Mouse (Mus musculus) MEL-GATA-1-ER (cell line): ENCODE data around the gene St3gal4.
"Not testable (repeated sequence)": the region's sequence is repeated elsewhere in the genome, so short reads cannot be mapped to it uniquely, and the experiment has no call there.

Source experiments
- DNase-seq: peaks from one replicate; pipeline ENCODE4 v3.0.0-alpha.2; 2012; ENCODE audit warnings: low read depth; ENCODE audit errors: extremely low read depth

The St3gal4 gene

DNA sequence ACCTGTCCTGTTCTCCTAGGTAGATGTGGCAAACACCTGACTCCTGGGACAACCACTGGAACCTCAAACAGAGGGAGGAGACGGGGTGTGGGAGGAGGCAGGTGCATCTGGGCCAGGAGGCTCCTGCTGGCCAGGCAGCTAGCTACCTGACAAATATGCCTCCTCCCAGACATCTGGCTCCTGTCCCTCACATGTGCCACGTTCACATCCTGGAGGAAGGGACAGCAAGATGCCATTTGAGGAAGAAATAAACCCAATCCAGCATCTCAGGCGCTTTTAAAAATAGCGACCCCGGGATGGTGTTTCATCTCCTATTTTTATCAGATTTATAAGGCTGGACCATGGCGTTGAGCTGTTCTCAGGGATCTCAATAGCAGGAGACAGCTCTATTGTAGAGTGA, at the start of gene St3gal4:
Gene St3gal4, minus strand, starts transcription at position 101 of the 400 bp plus-strand sequence.
- DNase-seq = no peak

DNA sequence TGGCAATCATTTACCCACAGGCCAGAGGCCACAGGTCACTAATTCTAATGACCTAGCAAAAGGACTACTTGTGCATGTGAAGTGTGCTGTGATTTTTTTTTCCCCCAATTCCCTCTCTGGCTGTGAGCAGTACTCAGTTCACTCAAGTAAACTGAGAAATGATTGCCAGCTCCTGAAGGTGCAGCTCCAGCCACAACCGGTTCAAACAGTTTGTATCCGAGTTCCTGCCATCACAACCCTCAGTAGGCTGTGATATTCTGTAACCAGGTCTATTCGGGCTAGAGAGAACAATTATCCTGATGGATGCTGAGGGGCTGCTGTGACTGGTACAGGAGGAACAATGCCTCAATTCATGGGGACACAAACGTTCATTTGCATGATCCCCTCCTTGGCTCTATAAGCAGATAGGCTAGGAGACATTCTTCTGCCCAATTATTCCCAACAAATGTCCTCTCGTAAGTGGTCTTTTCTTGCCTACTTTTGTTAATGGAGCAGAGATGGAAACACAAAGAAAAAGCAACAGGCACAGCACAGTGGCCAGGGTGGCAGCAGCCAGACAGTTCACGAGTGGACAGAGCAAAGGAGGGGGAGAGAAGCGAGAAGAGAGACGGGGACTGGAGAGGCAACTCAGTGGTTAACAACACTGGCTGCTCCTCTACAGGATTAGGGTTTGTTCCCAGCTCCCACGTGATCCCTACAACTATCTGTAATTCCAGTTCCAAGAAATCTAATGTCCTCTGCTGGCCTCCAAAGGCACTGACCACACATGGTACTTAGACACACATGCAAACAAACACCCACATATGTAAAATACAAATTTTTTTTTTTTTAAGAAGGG, 47.9 kb upstream of the St3gal4 start:
- no peak for DNase-seq

DNA sequence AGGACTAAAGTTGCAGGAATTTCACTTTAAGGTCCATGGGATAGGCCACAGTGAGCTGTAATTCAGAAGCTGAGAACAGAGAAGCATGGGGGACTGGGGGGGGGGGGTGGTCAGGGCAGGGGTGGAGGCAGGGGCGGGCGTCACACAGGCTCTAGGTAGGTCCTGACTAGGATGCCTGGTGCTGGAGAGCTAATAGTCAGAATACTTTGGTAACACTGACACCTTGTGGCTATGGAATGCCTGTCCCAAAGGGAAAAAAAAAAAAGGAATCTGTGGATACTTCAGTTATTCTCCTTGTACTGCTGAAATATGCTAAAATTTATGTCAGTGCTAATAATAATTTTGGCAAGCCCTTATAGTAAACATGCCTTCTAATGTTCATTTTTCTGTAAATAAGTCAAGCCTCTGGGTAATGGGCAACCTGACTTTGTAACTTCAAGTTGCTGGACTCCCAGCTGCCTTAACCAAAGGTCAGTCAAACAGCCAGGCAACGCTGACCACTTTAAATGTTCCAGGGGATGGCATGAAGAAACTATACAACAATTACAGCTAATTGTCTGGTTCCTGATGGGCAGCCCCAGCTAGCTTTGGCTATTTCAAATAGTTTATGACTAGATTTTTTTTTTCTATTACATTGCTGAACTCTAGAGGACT, 47.2 kb upstream of the St3gal4 start:
- DNase-seq = no peak

DNA sequence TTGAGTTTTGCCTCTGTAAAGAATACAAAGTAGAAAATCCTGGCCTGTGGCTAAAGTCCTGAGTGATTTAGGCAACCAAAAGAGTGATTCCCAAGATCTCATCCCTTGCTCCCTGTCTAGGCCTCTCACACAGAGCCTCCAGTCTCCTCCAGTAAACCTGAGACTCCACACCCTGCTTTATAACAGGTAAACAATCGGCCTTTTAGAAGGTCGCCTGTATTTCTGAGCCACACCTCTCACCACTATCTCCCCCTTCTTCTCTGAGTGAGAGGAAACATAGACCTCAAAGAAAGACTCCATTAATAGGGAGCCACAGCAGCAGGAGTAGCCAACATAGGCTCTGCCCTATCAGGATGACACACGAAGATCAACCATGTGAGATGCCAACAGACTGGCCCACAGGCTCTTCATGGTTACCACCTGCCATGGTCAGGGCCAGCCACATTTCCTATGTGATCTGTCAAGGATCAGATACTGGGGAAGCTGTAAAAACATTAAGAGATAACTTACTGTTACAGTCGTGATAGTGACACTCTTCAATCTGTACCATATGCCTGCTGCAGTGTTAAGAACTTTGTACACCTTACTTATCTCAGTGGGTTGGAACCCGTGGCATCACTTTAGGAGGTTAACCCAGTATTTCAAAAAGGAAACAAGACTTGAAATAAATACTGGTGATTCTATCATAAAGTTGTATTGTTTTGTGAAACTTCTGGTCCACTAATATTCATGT, 45.2 kb upstream of the St3gal4 start:
- DNase-seq = no peak

DNA sequence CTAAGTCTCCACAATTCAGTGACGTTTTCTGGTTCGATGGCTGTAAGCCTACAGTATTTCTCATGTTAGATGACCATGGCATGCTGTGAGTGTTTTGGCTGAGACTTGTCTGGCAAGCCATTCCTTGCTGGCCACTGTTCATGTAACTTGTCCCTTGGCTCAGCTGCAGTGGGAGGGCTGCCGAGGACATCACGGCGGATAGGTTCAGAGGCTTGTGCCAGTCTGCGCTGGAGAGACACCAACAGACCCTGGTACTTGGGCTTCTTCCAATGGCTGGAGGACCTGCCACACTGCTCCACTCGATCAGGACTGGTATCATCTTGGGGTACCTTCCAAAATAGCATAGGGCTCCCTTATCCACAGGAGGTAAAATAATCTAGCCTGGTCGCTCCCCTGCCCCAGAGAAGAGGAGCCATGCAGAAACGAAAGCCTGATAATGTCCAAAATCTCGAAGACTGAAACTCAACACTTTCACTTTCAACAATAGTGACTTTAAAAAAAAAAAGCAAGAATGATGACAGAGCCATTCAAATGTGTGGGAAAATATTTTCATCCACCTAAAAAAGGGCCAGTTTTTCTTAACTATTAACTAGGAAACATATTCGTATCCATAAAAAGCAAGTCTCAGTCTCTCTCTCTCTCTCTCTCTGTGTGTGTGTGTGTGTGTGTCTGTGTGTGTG, 44.1 kb upstream of the St3gal4 start:
- no peak for DNase-seq

DNA sequence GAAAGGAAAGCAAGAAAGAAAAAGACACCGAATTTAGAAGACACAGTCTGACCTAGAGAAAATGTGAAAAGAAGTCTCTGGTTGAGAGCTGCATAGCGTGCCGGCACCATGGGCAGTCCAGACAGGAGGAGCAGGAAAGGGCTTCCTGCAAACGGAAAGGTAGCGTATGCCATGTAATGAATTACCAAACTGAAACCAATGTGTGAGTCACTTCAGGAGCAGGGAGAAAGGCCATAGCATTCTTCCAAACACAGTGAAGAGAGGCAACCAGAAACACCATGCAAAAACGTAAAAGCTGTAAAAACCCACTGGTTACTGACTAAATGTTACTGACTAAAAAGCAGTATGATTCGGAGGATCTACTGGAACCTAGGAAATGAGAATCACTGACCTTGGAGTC, 42.7 kb upstream of the St3gal4 start:
- no peak for DNase-seq

DNA sequence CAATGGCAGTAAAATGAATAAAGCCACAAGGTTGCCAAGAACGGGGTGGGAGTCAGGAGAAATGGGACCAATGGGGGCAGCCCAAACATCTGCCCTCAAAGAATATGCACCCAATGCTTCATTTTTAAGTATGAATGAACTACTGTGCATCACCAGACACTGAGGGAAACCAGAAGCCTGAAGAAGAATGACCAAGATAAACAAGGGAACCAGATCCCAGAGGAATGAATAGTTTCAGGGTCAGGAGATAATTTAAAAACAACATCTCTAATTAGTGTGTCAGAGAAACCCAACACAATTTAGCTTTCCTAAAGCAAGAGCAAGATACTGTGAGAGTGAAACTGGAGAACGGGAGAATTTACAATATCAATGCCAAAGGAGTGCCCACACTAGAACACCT, 41.6 kb upstream of the St3gal4 start:
- DNase-seq = no peak

DNA sequence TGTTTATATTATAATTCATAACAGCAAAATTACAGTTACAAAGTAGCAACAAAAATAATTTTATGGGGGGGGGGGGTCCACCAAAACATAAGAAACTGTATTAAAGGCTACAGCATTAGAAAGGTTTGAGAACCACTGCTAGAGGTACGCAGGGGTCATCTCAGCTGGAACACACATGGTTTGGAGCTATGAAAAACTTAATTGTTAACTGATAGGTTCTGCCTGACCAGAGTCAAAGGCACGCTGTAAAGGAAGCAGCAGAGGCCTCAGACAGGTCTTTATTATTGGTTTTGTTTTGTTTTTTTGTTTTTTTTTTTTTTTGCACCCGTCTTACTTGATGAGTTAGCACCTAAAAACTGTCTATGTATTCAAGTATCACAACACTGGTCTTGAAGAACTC, 39.4 kb upstream of the St3gal4 start:
- no peak for DNase-seq

DNA sequence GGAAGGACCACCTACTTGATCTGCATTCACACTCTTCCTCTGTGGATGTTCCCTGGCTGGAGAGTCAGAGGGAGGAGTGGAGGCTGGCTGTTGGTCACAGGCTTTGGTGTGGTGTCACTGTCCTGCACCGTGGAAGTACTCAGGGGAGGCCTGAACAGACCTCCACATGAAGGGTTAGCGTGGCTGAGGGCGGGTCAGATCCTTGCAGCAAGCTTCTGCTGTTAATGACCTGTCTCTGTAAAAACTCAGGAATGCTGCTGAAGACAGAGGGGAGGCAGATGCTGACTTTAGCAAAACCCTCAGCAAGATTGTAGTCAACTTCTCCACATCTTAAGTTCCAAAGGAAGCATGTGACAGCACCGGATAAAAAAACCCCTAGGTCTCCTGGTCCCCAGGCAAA, 37.8 kb upstream of the St3gal4 start:
- no peak for DNase-seq

DNA sequence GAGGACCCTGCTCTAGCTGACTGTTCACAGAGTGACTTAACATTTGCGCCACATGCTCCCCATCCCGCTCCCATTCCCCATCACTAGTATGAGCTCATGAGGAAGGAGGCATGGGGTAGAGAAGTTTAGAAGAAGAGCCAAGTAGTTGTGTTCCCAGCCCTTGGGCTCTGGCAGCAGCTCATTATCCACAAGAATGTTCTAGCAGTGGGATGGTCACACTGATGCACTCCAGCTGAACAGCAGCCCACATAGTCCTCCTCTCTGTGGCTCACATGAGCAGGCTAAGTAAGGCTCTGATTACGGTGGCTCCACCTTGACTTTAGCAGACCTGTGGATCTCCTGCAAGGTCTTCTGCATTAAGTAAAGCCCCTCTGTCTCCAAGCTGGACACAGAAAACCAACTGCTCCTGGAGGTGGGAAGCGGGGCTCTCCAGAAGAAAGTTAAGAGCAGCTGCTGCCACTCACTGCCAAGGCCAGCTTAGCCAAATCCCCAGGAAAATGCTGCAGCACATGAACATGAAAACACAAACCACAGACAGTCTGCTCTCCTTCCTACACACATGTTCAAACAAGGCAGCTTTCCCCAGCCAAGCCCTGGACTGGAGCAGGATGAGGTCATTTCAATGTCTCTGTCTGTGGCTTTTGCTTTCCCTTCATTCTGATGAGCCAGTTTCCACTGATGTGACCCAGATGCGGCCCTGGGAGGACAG, 37.1 kb upstream of the St3gal4 start:
- no peak for DNase-seq

DNA sequence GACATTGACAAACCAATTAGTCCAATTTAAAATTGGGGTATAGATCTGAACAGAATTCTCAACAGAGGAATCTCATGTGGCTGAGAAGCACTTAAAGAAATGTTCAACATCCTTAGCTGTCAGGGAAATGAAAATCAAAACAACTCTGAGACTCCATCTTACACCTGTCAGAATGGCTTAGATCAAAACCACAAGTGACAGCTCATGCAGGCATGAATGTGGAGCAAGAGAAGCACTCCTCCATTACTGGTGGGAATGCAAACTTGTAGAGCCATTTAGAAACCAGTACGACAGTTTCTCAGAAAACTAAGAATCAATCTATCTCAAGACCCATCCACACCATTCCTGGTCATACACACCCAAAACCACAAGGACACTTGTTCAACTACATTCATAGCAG, 33.9 kb upstream of the St3gal4 start:
- DNase-seq = no peak

DNA sequence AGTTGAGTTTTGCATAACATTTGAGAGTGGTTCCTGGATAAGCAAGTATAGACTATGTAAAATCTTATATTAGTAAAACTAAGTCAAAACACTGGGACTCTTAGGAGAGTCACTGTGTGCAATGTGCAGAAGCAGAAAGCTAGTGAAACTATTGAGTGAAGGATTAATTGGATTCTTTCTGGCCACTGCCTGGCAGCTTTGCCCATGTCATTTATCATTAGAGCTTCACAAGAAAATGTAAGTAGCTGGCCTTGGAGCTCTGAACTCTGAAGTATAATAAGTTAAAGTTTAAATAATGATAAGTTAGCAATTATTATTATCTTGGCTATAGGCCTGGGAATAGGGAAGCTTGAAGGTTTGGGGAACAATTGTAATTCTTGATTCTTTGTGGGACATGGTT, 29.8 kb upstream of the St3gal4 start:
- not testable (repeated sequence) for DNase-seq

DNA sequence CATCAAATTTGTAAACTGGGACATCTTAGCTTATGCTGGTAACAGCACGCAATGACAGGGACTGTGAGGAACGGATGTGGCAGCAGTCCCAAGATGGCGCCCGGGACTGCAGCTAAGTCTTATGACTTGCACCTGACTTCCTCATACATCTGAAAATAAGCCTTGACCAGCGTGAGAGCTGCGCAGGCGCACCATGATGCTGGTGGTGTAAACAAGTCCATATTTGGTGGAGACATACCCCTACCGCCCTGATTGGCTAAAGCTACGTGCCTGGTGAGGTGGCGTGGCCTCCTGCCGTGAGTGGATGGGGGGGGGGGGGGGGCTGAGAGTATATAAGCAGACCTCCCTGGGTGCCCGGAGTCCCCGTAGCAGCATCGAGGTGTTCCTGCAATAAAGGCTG, 28.2 kb upstream of the St3gal4 start:
- not testable (repeated sequence) for DNase-seq

DNA sequence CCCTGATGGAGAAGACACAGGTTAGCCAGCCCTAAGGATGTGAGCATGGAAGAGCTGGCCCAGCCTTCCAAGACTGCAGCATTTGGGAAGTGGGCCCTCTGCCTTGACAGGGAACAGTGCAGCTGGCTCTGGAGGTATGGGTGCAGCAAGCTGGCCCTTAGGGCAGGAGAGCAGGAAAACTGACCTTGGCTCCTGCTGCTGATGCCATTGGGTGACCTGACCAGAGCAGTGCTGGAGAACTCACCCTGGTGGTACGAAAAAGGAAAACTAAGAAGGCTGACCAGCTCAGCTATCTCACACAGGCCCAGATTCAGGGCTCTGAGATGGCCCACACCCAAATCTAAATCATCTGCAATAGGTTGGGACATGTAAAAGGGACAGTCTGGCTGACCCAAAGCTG, 26.8 kb upstream of the St3gal4 start:
- DNase-seq = no peak

DNA sequence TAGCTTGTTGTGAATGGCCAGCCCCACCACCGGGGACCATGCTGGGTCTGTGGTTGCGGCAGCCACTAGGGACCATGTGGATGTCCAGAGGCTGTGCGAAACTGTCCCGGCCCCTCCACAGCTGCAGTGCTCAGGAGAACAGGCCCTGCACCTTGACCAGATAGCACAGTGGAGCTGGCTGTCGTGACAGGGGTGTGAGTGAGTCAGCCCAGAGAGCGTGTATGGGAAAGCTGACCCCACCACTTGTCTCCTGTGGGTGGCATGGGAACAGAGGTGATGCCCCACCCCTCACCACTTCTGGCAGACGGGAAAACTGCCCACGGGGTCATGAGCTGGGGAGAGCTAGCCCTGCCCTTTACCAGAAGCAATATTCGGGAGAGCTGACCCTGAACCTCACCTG, 26.1 kb upstream of the St3gal4 start:
- DNase-seq = no peak

DNA sequence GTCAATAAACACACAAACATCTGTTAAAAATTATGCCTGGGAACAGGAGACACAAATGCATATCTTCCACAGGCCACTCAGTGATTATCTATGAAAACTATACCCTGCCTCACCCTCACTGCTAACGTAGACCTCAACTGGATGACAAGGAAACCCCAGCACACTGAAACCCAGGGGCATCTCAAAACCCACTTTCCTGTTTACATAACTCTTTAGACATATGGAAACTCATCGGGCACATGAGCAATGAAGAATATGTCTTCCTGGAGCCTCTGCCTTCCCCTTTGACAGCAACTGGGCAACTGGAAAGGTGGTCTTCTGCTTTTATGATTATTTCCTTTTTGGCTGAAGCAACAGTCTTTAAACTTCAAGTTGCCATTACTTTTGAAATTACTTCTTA, 23.2 kb upstream of the St3gal4 start:
- no peak for DNase-seq

DNA sequence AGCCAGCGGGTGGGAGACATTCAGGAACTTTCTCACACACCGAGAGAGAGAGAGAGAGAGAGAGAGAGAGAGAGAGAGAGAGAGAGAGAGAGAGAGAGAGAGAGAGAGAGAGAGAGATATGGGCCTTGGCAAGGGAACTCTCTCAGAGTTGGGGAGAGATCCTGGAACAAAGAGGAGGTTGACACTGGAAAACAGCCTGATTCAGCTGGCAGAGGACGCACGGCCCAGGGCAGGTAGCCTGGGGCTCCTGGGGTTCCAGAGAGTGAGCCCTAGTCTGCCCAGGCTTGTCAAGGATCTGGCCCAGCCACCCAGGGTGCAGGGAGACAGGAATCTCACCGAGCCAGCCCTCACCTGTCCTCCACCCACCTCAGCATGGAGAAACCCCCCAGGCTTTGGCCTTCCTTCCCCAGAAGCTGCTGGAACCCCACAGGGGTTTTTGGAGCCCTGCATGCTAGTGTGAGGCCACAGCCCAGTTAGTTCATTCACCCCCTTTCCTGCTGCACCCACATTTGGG, 20.2 kb upstream of the St3gal4 start:
- no peak for DNase-seq

DNA sequence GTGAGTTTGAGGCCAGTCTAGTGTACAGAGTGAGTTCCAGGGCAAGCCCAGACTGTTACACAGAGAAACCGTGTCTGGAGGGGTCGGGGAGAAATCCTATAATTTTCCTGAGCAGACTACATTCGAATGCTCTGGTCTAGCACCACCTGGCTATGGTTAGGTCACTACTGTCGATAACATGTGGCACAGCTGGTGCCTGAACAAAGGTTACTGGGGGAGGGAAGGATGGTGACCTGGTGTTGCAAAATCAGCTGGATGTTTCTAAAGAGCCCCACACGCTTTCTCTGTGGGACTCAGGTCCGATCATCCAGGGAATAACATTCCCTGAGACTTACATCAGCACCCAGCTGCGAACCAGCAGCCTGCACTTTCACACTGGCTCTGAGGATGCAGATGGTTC, 19.0 kb upstream of the St3gal4 start:
- no peak for DNase-seq

DNA sequence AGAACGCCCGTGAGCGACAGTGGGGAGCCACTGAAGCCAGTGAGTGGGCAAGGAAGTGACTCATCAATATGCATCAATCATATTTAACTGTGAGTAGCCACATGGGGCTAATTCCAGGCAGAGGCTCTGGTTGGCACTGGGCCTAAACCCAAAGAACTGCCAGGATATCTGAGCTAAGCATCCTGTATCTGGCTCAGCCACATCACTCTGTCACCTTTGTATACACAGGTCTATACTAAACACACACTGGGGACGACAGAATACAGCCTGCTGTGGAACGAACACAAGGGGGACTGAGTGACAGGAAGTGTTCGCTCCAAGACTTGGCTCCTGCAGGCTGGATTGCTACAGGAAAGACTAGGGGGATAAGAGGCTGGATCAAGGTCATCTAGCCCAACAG, 16.5 kb upstream of the St3gal4 start:
- DNase-seq = no peak

DNA sequence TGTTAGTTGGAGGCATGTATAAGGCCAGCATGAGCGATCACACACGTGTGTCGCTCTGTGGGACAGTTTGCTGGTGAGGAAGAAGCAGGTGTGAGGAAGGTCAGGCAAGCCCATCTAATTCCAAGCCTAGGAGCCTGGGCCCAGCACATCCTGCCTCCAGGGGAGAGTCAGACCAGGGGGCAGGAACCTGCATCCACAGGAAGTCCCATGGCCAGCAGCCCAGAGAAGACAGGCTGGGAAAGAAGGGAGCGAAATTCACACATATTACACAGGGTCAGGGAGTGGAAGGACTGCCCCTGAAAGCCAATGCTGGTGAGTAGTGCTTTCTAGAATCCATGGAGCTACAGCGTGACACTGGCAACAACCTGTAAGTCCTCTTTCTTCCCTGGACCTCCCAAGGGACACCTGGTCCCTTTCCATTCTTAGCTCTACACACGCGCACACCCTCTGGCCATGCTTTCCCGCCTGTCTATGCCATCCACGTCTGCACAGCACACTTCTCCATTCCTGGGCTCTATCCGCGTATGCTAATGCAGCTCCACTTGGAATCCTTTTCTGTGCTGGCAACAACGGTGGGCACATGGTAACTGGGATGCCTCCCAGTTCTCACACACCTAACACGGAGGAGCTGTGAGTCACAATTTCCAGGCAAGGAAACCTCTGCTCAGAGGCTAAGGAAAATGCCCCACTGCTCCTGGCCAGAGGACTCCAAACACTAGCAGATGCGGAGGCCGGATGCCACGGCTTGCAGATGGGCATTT, 12.7 kb upstream of the St3gal4 start:
- no peak for DNase-seq
